Mouse (Mus musculus) MEL (cell line): ENCODE results near the gene Safb2.

ENCODE experiments used
- BHLHE40 ChIP-seq: IDR thresholded peaks from 2 replicates; pipeline ENCODE4 v1.6.1; 2012; ENCODE audit warnings: low read depth, mild to moderate bottlenecking, inconsistent platforms, low read length, improper control_type of control experiment, borderline replicate concordance
- CTCF ChIP-seq, 3 experiments: IDR thresholded peaks in 2 of 3; conservative IDR thresholded peaks in 1 of 3; 2 replicates each; pipeline ENCODE4 v1.5.1; 2011 to 2012; ENCODE audit warnings: low read length in 3 of 3, low read depth in 2 of 3, mild to moderate bottlenecking in 2 of 3, improper control_type of control experiment in 1 of 3, inconsistent platforms in 1 of 3, mixed read lengths in 1 of 3, moderate library complexity in 1 of 3; ENCODE audit not compliant: control insufficient read depth in 1 of 3, insufficient read depth in 1 of 3, poor library complexity in 1 of 3, severe bottlenecking in 1 of 3
- MAX ChIP-seq: IDR thresholded peaks from 2 replicates; pipeline ENCODE4 v1.6.1; 2011; ENCODE audit warnings: low read length, improper control_type of control experiment
- MYC ChIP-seq: IDR thresholded peaks from 2 replicates; pipeline ENCODE4 v1.6.1; 2011; ENCODE audit warnings: low read depth, mild to moderate bottlenecking, low read length, improper control_type of control experiment, moderate library complexity
- NELFE ChIP-seq: IDR thresholded peaks from 2 replicates; pipeline ENCODE4 v1.6.1; 2011; ENCODE audit warnings: low read depth, low read length, improper control_type of control experiment

DNA sequence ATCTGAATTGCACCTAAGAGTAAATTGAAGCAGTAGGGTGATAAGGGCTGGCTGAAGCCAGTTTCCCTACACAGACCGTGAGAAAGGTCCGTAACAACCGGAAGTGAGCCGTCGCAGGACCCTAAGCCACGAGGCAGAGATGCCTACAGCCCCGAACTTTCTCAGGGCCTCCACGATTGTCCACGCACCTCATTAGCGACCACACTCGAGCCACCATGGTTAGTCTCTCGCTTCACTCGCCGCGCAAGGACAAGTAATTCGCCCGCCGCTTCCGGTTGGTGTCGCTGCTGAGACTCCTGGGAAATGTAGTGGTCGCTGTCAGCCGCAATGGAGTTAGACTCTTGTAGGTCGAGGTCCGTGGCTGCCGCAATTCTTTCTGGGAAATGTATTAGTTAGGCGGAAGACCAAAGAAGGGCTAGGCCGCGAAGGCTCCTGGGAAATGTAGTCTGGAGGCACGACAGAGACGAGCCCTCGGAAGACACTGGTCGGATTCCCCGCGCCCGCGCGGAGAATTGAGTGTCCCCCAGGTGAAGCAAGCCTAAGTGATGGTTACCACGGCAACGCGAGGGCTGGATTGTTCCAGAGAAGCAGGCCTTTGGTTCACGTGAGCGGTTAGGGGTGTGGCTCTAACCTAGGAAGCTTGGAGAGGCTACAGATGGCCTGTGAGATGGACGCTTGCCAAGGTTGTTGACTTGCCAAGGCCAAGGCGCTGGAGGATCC, 25.2 kb upstream of the Safb2 start, which contains the start of gene 2410015M20Rik:
- TF ChIP-seq CTCF (IDR thresholded peaks at IDR 0.05 in 2 of 3, conservative IDR thresholded peaks at IDR 0.05 in 1 of 3; ENCODE audit: control insufficient read depth in 1 of 3, insufficient read depth in 1 of 3, low read depth in 2 of 3, low read length in 3 of 3, poor library complexity in 1 of 3, severe bottlenecking in 1 of 3) (peak in 1 of 3 experiments; percentile 31; a peak in 2 of 6 replicates), NELFE (peak; percentile 96), BHLHE40 (peak; percentile 93), MYC (peak; percentile 93), MAX (peak; percentile 76)
